Mouse (Mus musculus) hematopoietic stem cell, adult 5-6 weeks (primary cell): Measurements from ENCODE around the gene Fam163b. TPM values are rescaled to one million over a fixed set of nuclear protein-coding genes. Genes with fewer than 3 reads are reported as not detected.

Experiments used
- ATAC-seq, 2 experiments: fragments of 125-278 bp in 1 of 2; replicated peaks in 1 of 2; 2 replicates each; pipeline ENCODE4 v1.8.0; 2016 to 2017; ENCODE audit warnings: inconsistent platforms in 2 of 2, mild to moderate bottlenecking in 2 of 2, moderate number of reproducible peaks in 2 of 2, low read depth in 1 of 2, moderate TSS enrichment in 1 of 2; ENCODE audit not compliant: low FRiP score in 2 of 2, poor library complexity in 2 of 2, severe bottlenecking in 2 of 2, insufficient read depth in 1 of 2, low TSS enrichment in 1 of 2
- total RNA-seq: library from RNA; stranded (forward); fragments of 172-1452, 232-1000 nt; gene quantifications from 2 replicates; pipeline ENCODE4 v1.2.3, GENCODE M21; 2017

Fam163b gene
- total RNA-seq, 1 experiment from 2014 or later = not detected

- ATAC-seq = no peak
Measured at GRCm38 (mm10) chr2:27074804-27075203, 67.5 kb downstream of the Fam163b start.

- no peak for ATAC-seq
Measured at GRCm38 (mm10) chr2:27073407-27073806, 68.9 kb downstream of the Fam163b start.

GRCm38 (mm10) chr2:27071978-27072377, 70.3 kb downstream of the Fam163b start, which contains the start of gene Mymk:
TSS of gene Mymk (minus strand) at chr2:27072179.
- ATAC-seq = no peak

- ATAC-seq = peak; percentile 77 to 81
Measured at GRCm38 (mm10) chr2:27071137-27071536, 71.2 kb downstream of the Fam163b start.

- ATAC-seq = no peak
Measured at GRCm38 (mm10) chr2:27070247-27070813, 72.0 kb downstream of the Fam163b start.

- peak in 1 of 2 experiments; percentile 28; a peak in 1 of 4 replicates for ATAC-seq
Measured at GRCm38 (mm10) chr2:27069646-27070045, 72.6 kb downstream of the Fam163b start.

- ATAC-seq = no peak
Measured at GRCm38 (mm10) chr2:27067996-27068395, 74.3 kb downstream of the Fam163b start.

GRCm38 (mm10) chr2:27067124-27067523, 75.2 kb downstream of the Fam163b start:
- ATAC-seq = no peak

Other genes starting within 250 kb of the Fam163b start
- 60.0 and 60.6 TPM in 2 replicates for gene Surf6, start 239.6 kb downstream of the Fam163b start, total RNA-seq
- 22.1 and 24.0 TPM in 2 replicates for gene Med22, start 231.8 kb downstream of the Fam163b start, total RNA-seq
- 1,682 and 2,482 TPM in 2 replicates for gene Rpl7a, start 231.7 kb downstream of the Fam163b start, total RNA-seq
- 83.3 and 94.2 TPM in 2 replicates for gene Surf2, start 226.1 kb downstream of the Fam163b start, total RNA-seq
- gene Surf1, start 226.0 kb downstream of the Fam163b start, total RNA-seq = 60.8 and 67.5 TPM in 2 replicates
- 54.8 and 64.1 TPM in 2 replicates for gene Surf4, start 208.6 kb downstream of the Fam163b start, total RNA-seq
- not detected in 2 replicates for gene Stkld1, start 208.4 kb downstream of the Fam163b start, total RNA-seq
- gene Rexo4, start 178.1 kb downstream of the Fam163b start, total RNA-seq = 93.1 and 120 TPM in 2 replicates
- gene Adamts13, start 169.1 kb downstream of the Fam163b start, total RNA-seq = not detected in 2 replicates
- 5.8 and 7.4 TPM in 2 replicates for gene Cacfd1, start 132.6 kb downstream of the Fam163b start, total RNA-seq
- 1.2 and 5.8 TPM in 2 replicates for gene Slc2a6, start 114.5 kb downstream of the Fam163b start, total RNA-seq
- gene Mymk, start 70.3 kb downstream of the Fam163b start, total RNA-seq = not detected in 2 replicates
- gene Adamtsl2, start 63.1 kb downstream of the Fam163b start, total RNA-seq = 2.3 TPM in 1 of 2 replicates, not detected in the other
- gene Dbh, start 22.7 kb upstream of the Fam163b start, total RNA-seq = not detected in 2 replicates
- not detected in 2 replicates for gene Sardh, start 105.8 kb upstream of the Fam163b start, total RNA-seq